Mouse (Mus musculus): Measurements from ENCODE around the gene Gm10912. TPM values are rescaled to one million over a fixed set of nuclear protein-coding genes. Genes with fewer than 3 reads are reported as not detected.
"Not testable (repeated sequence)": the region's sequence is repeated elsewhere in the genome, so short reads cannot be mapped to it uniquely, and the experiment has no call there.

Gm10912 gene
- polyA plus RNA-seq, 1 experiment: not detected

DNA sequence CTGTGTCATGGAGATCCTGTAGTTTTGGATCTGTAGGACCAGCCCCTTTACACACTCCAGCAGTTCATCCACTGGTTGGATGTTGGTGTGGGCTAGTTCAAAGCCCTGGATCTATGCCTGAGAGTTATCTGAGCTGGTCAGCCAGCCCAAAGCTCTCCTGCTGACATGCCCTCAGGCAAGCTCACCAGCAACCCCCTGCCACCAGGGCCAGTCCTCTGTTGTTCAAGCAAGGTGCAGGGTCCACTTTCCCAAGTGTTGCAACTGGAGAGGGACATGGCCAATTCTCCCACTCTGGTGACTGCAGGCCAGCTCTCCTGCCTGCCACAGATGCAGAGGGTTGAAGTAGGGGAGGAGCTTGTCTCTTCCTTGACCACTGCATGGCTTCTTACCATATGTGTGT is 47.9 kb downstream of the Gm10912 start:
- H3K27me3 ChIP-seq (ENCODE audit: control insufficient read depth, insufficient read depth, insufficient read length); H3K4me3 ChIP-seq; H3K4me2 ChIP-seq (ENCODE audit: low read depth); H3K79me2 ChIP-seq (ENCODE audit: control insufficient read depth, insufficient read depth); H3K36me3 ChIP-seq (ENCODE audit: control insufficient read depth, insufficient read depth); H3ac ChIP-seq (ENCODE audit: control insufficient read depth, insufficient read length): not testable (repeated sequence)

- Histone ChIP-seq H3K4me2 (ENCODE audit: low read depth) (no peak overlapping the region), H3K79me2 (ENCODE audit: control insufficient read depth, insufficient read depth) (no peaks in the 10 kb centered on the region), H3K27me3 (ENCODE audit: control insufficient read depth, insufficient read depth, insufficient read length) (no peaks in the 10 kb centered on the region), H3K4me3 (no peak overlapping the region), H3ac (ENCODE audit: control insufficient read depth, insufficient read length) (no peak overlapping the region), H3K36me3 (ENCODE audit: control insufficient read depth, insufficient read depth) (no peaks in the 10 kb centered on the region)
- no peak for TF ChIP-seq POLR2A (IDR thresholded peaks at IDR 0.05; ENCODE audit: insufficient read length, low read depth)
- TF ChIP-seq POLR2AphosphoS2 (IDR thresholded peaks at IDR 0.05; ENCODE audit: insufficient read length, low read depth): no peak
- no peak for TF ChIP-seq MYOG (IDR thresholded peaks at IDR 0.05; ENCODE audit: control insufficient read depth in 1 of 3, insufficient read depth in 1 of 3, insufficient read length in 2 of 3, low read depth in 2 of 3)
- no peak for TF ChIP-seq REST (IDR thresholded peaks at IDR 0.05; ENCODE audit: insufficient read depth, insufficient read length)
- no peak for TF ChIP-seq MYOD1 (IDR thresholded peaks at IDR 0.05; ENCODE audit: control insufficient read depth in 1 of 3, insufficient read length in 2 of 3, low read depth in 2 of 3)
- no peak for TF ChIP-seq TCF12 (IDR thresholded peaks at IDR 0.05; ENCODE audit: insufficient read depth, poor library complexity, severe bottlenecking)
- TF ChIP-seq CEBPB (IDR thresholded peaks at IDR 0.05; ENCODE audit: insufficient read depth, poor library complexity, severe bottlenecking): no peak
- no peak for TF ChIP-seq USF1 (IDR thresholded peaks at IDR 0.05; ENCODE audit: low read depth)
- TF ChIP-seq MAX (IDR thresholded peaks at IDR 0.05; ENCODE audit: low read depth): no peak
- TF ChIP-seq SRF (IDR thresholded peaks at IDR 0.05; ENCODE audit: control insufficient read depth, insufficient read length, low read depth): no peak
- no peak for TF ChIP-seq TCF3 (IDR thresholded peaks at IDR 0.05; ENCODE audit: insufficient read length, low read depth)
- no peak for TF ChIP-seq E2F4 (IDR thresholded peaks at IDR 0.05; ENCODE audit: insufficient read depth)
Measured at GRCm38 (mm10) chr2:104114898-104115297, 49.3 kb downstream of the Gm10912 start.

Other genes with a start within 250 kb of the Gm10912 start
- gene Lmo2, start 107.8 kb upstream of the Gm10912 start, polyA plus RNA-seq (2012; fragmentation: generic; extraction: Trizol): 0.11 TPM
- 9.3 TPM for gene Fbxo3, start 38.1 kb upstream of the Gm10912 start, polyA plus RNA-seq (2012; fragmentation: generic; extraction: Trizol)
- 0.19 TPM for gene 4931422A03Rik, start 37.5 kb upstream of the Gm10912 start, polyA plus RNA-seq (2012; fragmentation: generic; extraction: Trizol)
- gene Gm10799, start 2.7 kb downstream of the Gm10912 start, polyA plus RNA-seq (2012; fragmentation: generic; extraction: Trizol): not detected
- gene Cd59b, start 4.0 kb downstream of the Gm10912 start, polyA plus RNA-seq (2012; fragmentation: generic; extraction: Trizol): not detected
- 12.5 TPM for gene Cd59a, start 30.0 kb downstream of the Gm10912 start, polyA plus RNA-seq (2012; fragmentation: generic; extraction: Trizol)
- 0.08 TPM for gene A930018P22Rik, start 56.9 kb downstream of the Gm10912 start, polyA plus RNA-seq (2012; fragmentation: generic; extraction: Trizol)

Measured in myocyte (in vitro differentiated cells).